Mouse (Mus musculus) macrophage (primary cell): ENCODE data around the gene Pum3. TPM values are rescaled to one million over a fixed set of nuclear protein-coding genes. Genes with fewer than 3 reads are reported as not detected.

Experiments
- H3K27ac ChIP-seq: fragments of 350-480 bp; formaldehyde crosslinking; 2 replicates; pipeline ENCODE4 v1.9.0; 2021
- H3K36me3 ChIP-seq: fragments of 350-480 bp; formaldehyde crosslinking; 2 replicates; pipeline ENCODE4 v1.9.0; 2021; ENCODE audit errors: inconsistent target
- H3K4me3 ChIP-seq: fragments of 350-480 bp; formaldehyde crosslinking; 2 replicates; pipeline ENCODE4 v1.9.0; 2021; ENCODE audit errors: inconsistent target
- H3K79me2 ChIP-seq: fragments of 350-480 bp; formaldehyde crosslinking; 2 replicates; pipeline ENCODE4 v1.9.0; 2021; ENCODE audit errors: inconsistent target
- WGBS: methylation state at CpG from one replicate; pipeline ENCODE4 v1.1.7; 2026; ENCODE audit warnings: inconsistent platforms; ENCODE audit not compliant: missing documents; 5-methylcytosine and 5-hydroxymethylcytosine counted together
- polyA plus RNA-seq: library from polyadenylated mRNA; stranded (reverse); fragments of 250-400 nt; gene quantifications from 3 replicates; pipeline ENCODE4 v1.2.4, GENCODE M21; 2018; ENCODE audit warnings: inconsistent platforms

Pum3 gene
- polyA plus RNA-seq, 1 experiment from 2014 or later, result 157 TPM

DNA sequence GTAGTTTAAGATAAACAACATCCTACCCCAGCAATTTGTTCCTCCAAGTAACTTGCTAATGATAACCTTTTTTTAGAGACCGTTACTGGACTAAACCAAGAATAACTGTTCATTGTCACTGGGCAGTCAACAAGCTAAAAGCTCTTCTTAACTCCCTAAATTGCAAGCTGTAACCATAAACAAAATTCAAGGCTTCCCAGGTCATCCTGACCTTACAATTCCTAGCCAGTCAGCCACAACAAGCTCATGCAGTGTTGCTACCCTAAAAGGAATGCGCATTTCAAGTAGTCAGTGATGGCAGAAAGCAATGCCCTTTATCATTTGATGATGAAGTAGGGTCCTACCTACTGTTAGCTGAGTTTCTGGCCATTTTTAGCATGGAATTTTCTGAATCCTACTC is 58.8 kb downstream of the Pum3 start:
- H3K27ac ChIP-seq, result no peak overlapping the region
- H3K4me3 ChIP-seq, result no peak overlapping the region
- 90% methylated on average over 2 of the region's 2 CpGs for WGBS
- no peaks in the 10 kb centered on the region for H3K79me2 ChIP-seq
- H3K36me3 ChIP-seq, result no peaks in the 10 kb centered on the region

DNA sequence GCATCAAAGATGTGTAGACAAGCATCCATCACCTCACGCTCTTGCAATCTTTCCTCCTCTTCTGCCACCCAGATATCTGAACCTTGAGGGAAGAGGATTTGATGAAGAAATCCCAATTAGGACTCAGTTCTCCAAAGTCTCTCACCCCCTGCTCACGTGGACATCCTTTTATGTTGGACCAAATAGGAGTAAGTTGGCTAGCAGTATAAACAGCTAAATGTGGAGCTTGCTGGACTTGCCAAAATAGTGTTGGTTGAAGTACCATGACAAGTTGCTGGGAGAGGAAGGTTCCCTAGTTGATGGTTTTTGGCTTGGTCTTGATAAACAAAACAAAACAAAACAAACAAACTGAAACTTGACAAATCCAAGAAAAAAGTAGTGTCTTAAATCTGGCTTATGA is 59.5 kb downstream of the Pum3 start:
- Histone ChIP-seq H3K79me2 (no peaks in the 10 kb centered on the region), H3K4me3 (no peak overlapping the region), H3K36me3 (no peaks in the 10 kb centered on the region), H3K27ac (no peak overlapping the region)
- 71% methylated on average over 2 of the region's 2 CpGs for WGBS

DNA sequence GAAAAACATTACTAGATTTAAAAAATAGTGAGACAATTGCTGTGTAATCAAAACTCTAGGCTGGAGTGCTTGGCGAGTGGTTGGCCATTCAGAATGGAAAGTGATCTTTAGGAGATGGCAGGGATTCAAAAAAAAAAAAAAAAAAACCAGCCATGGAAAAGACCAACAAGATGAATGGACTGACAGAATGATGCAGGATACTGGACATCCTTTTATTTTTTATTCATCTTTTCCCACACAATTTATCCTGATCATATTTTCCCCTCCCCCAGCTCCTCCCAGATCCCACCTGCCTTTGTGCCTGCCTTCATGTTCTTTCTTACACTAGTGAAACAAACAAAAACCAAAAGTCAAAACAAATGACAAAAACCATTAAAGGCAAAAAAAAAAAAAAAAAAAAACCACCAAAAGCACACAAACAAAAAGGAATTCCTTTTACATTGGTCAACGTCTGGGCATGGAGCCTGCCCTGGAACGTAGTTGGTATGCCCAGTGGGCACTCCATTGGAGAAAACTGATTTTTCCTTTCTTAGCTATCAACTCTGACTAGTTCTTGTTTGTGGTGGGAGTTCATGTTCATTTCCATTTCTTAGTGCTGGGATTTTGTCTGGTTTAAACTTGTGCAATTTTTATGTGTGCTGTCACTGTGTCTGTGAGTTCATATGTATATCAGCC is 60.0 kb downstream of the Pum3 start:
- H3K27ac ChIP-seq, result no peak overlapping the region
- H3K4me3 ChIP-seq, result no peak overlapping the region
- H3K79me2 ChIP-seq, result no peaks in the 10 kb centered on the region
- 71% methylated on average over 3 of the region's 3 CpGs for WGBS
- H3K36me3 ChIP-seq, result no peaks in the 10 kb centered on the region

DNA sequence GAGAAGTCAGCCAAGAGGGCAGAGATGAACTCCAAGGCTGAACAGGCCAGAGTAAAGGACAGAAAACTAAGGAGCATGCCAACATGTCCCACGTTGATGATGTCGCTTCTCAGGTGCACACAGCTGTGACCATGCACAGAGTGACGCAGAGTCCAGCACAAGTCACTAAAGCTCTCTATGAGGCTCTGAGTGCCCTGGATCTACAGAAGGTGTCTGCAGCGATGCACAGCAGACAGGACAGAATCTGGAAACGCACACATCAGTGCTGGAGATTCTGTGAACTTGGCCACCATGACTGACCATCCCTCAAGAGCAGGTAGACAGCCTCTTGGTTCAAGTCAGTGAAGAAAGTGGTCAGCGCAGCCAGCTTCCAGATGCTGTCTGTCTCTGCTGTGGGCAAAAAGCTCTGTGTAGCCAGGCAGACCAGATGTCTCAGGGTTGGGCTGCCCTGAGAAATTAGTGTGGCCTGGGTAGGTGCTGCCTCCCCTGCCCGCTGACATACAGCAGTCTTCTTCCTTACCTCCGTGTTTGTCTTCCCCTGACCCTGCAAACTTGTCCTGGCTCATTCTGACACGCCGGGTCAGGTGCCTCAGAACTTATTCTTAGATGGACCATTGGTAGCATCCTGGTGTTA is 63.4 kb downstream of the Pum3 start:
- H3K36me3 ChIP-seq, result no peaks in the 10 kb centered on the region
- no peak overlapping the region for H3K4me3 ChIP-seq
- 95% methylated on average over 10 of the region's 10 CpGs for WGBS
- no peak overlapping the region for H3K27ac ChIP-seq
- H3K79me2 ChIP-seq, result no peaks in the 10 kb centered on the region

DNA sequence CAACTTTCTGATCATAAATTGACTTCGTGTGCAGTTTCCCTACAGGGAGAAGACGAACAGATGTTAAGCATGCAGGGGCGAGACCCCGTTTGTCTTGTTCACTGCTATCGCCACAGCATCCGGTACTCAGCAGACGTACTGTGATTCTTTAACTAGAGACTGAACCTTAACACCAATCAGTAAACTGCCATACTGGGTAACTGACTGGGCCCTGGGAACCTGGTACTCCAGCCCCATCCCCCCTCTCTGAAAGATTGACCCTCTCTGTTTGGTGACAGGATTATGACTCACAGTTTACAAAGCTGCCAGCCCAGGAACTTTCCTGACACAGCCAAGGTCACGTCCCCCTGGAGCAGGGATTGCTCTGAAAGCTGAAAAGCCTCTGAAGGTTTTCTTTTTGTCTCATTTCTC is 65.1 kb downstream of the Pum3 start:
- no peaks in the 10 kb centered on the region for H3K79me2 ChIP-seq
- no peak overlapping the region for H3K27ac ChIP-seq
- 37% methylated on average over 8 of the region's 8 CpGs for WGBS
- H3K4me3 ChIP-seq, result no peak overlapping the region
- H3K36me3 ChIP-seq, result no peaks in the 10 kb centered on the region

DNA sequence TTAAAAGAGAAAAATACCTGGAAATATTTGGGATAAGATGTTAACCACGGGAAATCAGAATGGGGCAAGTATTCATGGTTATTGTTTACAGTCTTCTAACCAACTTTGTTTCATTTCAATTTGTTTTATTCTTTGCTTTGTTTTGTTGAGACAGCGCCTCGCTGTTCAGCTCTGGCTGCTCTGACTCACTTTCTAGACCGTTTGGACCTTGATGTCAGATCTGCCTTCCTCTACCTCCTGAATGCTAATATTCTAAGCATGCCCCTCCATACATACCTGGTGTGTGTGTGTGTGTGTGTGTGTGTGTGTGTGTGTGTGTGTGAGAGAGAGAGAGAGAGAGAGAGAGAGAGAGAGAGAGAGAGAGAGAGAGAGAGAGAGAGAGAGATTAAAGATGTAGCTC is 65.7 kb downstream of the Pum3 start:
- WGBS, result 69% methylated on average over 4 of the region's 4 CpGs
- H3K4me3 ChIP-seq, result no peak overlapping the region
- no peaks in the 10 kb centered on the region for H3K36me3 ChIP-seq
- H3K79me2 ChIP-seq, result no peaks in the 10 kb centered on the region
- no peak overlapping the region for H3K27ac ChIP-seq

DNA sequence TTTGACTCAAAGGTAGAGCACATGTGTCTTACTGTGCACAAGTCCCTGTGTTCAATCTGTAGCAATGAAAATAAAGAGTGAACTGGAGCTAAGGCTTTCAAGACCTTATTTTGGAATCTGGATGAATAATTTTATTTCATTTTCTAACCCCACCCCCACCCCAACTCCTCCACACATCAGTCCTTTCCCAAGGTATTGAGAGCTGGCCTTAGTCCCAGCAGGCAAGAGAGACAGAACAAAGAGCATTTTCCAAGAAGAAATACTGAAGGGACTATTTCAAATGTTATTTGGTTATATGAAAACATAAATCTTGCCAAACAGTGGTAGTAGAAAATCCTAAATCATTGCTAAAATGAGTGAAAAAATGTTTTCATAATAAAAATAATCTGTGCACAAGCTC is 69.2 kb downstream of the Pum3 start:
- no peaks in the 10 kb centered on the region for H3K36me3 ChIP-seq
- no peaks in the 10 kb centered on the region for H3K79me2 ChIP-seq
- H3K4me3 ChIP-seq, result no peak overlapping the region
- H3K27ac ChIP-seq, result no peak overlapping the region

DNA sequence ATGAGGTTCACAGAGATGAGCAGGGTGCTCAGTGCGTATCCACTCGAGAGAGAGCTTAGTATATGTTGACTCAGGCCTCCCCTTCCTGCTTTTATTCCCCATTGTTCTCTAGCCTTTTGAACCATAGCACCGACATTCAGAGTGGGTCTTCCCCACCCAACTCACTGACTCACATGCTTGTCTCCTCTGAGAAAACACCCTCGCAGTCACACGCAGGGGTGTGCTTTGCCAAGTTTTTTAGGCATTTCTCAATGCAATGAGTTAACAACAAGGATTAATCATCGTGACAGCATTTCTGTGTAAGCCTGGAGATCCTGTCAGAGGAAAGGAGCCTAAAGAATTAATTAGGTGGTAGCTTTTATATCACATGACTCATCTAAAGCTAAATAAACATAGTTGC is 77.9 kb downstream of the Pum3 start:
- WGBS, result 82% methylated on average over 6 of the region's 6 CpGs
- no peak overlapping the region for H3K27ac ChIP-seq
- H3K79me2 ChIP-seq, result no peaks in the 10 kb centered on the region
- no peaks in the 10 kb centered on the region for H3K36me3 ChIP-seq
- no peak overlapping the region for H3K4me3 ChIP-seq

DNA sequence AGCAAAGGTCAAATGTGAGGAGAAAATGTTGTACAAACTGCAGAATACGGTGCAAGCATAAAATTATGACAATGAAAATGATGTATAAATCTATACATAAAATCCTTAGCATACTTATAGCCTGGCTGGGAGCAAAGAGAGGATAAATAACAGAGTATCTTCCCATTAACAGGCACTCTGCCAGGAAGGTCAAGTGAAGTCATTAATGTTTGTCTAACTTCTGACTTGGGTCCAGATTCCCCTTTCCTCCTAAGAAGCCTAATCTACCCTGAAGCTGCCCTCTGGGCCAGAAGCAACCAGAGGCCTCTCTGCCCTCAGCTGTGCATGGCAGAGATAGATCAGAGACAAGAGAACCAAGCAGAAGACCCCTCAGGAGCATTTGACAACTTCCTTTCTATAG is 83.1 kb downstream of the Pum3 start:
- Histone ChIP-seq H3K27ac (no peak overlapping the region), H3K79me2 (no peaks in the 10 kb centered on the region), H3K4me3 (no peak overlapping the region), H3K36me3 (no peaks in the 10 kb centered on the region)
- WGBS, result 100% methylated on average over 1 of the region's 1 CpGs

Other genes with a start within 250 kb of the Pum3 start
- 0.01 to 0.08 TPM (median 0.06 TPM) in 3 replicates for gene Vldlr, start 213.3 kb downstream of the Pum3 start, polyA plus RNA-seq
- gene Kcnv2, start 107.2 kb downstream of the Pum3 start, polyA plus RNA-seq, result not detected in 3 replicates